Mouse (Mus musculus): ENCODE data around the gene Sf3b1.

DNA sequence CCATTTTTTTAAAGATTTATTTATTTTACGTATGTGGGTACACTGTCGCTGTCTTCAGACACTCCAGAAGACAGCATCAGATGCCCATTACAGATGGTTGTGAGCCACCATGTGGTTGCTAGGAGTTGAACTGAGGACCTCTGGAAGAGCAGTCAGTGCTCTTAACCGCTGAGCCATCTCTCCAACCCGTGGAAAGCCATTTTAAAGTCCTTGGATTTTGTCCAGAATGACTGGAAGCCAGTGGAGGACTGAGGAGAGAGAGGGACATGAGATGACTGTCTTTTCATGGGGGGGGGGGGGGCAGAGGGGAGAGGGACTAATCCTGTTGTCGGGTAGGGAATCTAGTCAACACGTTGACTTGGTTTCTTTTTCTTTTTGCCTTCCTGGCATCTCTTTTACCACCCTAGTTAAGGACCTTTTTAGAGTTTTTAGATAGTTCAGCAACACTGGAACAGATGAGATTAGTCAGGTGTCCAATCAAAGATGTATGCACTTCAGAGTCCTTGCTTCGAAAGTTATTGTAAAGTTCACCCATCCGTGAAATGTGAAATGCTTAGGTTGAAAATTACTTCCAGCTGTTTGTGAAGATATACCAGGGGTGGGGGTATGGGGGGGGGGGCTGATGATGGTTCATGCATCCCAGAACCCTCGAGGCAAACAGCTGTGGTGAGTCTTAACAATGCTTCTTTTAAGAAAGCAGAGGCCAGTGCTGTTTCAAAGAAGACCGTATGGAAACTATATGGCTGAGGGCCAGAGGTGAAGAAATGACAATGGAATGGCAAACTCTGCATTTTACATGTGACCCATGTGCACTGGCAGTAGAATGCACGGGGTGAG lies 61.9 kb downstream of the Sf3b1 start:
- TF ChIP-seq POLR2A (IDR thresholded peaks at IDR 0.05; ENCODE audit: extremely low read depth, insufficient read depth, low read length) (no peak), CTCF (IDR thresholded peaks at IDR 0.05; ENCODE audit: low read depth, low read length) (no peak)

Measured in liver, adult 2 months (tissue).